Mouse (Mus musculus) retina, adult 2 months (tissue): Measurements from ENCODE around the gene Rufy3.

Experiments used
- DNase-seq: peaks from one replicate; pipeline ENCODE4 v3.0.0-alpha.2; 2012; ENCODE audit warnings: low read depth, low spot score

Rufy3 gene

DNA sequence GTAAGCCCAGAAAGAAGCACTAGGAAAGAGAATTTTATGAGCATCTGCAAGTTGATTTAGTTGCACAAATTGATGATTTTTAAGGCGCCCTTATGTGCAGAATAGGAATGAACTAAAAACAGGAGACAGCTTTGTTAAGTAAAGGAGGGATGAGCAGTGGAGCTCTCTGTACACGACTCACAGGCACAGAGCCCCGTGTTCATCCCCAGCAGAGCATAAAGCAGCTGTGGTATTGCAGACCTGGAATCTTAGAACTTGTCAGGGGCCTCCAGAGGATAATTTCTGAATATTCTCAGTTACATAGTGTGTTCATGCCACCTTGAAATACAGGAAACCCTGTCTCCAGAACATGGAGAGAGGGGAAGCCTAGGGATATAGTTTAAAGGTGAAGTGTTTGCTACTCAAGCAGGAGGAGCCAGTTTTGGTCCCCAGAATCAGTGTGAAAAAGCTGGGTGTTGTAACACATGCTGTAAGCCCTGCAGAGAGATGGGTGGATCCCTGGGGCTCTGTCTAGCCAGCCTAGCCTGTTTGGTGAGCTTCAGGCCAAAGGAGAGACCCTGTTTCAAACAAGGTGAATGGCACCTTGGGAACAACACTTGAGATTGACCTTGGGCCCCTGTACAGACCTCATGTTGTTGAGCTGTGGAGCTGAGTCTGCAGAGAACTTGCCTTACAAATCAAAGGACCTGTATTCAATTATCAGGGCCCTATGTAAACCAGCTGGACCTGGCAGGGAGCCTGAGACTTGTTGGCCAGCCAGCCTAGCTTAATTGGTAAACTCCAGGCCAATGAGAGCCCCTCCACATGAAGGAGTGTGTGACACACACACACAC is 10.9 kb downstream of the Rufy3 start:
- no peak for DNase-seq

DNA sequence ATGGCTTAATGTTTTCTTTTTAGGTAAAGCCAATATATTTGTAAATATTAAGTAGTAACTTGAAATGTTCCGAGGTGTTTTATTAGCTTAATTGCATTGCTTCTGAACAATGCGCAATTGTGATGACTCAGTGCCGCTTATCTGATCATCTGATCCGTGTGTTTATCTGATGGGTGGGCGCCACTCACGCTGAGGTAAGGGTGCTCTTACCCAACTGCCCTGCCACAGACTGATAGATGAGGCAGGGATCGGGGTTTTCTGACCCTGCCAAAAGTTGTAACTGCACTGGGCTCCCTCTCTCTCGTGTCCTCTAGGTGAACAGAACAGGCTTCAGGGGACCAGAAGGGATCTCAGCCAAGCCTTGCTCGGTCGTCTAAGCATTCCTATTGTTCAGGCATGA is 15.8 kb downstream of the Rufy3 start:
- DNase-seq = no peak

DNA sequence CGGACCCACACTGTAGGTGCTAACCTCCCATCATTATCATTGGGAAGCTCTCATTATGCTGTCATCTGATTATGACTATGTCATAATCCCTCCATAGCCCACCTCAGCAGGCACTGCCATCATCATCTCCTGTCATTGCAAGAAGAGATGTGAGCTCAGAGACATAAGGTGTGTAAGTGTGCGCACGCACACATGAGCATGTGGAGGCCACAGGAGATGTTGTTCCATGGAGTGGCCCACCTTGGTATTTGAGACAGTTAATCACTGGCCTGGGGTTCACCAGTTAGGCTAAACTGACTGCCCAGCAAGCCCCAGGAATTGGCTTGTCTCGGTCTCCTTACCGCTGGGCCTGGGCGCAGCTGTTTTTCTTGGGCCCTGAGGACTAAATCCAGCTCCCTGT is 16.5 kb downstream of the Rufy3 start:
- no peak for DNase-seq

DNA sequence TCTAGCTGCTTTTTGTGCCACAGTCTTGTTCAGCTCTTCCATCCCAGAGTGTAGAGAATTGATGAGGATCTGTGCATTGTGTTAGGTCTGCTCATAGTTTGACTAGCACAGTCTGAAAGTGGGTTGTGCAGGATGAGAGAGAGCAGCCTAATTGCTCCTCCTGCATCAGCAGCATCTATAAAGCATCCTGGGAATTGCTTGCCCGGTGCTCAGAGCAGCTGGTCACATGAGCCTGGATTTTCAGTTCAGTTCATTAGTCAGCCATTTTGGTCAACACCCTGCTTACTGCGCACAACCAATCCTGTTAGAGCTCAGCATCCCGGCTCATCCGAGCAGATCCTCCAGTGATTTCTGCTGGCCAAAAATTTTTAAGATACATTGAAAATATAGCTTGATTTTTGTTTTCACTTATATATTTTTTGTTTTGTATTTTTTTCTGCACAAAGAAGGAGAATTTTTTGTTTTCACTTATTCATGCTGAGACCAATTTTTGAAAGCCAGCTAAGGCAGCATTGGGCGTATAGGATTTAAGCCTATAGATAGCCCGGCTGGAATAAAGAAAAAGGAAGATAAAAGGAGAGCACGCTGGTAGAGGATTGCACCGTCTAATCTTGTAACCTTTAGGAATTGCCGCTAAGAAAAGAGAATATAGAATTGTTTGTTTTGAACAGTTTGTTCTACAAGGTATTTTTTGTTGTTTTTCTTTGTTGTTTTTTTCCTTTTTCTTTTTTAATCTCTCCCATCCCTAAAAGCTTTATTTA is 18.6 kb downstream of the Rufy3 start:
- peak; percentile 84 for DNase-seq

DNA sequence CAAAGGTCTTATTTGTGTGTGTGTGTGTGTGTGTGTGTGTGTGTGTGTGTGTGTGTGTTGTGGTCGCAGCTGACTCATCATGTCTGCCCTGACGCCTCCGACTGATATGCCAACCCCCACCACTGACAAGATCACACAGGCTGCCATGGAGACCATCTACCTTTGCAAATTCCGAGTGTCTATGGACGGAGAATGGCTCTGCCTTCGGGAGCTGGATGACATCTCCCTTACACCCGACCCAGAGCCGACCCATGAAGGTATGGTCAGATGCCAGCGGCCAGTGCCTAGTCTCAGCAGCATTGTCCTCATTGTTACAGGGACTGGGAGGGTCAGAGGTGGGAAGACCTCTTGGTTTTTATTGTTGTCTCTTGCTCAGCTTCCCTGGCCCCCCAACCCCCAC is 19.2 kb downstream of the Rufy3 start:
- no peak for DNase-seq

DNA sequence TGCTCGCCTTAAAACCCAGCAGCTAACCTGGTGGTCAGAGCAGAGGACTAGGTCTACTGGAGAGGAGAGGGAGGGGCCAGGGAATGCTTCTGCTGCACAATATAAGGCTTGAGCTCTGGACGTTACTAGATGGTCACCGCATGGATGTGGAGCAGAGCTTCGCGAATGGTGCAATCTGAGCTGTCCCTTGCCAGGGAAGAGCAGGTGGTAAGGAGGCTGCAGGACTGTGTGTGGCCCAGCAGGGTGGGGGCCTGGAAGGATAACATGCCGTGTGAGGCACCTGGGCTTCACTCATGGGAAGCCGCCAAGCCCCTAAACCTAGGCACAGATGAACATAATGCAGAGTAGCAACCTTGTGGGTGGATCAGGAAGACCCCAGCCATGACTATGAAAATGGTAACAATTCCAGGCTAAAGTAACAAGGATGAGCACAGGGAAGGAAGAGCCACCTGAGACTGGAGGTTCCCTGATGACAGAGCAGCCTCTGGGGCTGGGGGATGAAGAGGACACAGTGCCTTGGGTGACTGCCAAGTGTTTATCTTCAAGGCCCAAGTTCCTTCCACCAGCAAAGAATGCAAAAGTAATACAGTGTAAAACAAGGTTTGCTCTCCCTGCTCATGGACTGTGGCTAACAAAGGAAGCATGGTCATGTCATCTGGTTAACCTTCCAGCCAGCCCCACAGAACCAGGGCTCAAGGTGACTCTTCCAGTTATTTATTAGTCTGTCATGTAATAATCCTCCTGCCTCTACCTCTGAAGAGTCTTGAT is 21.8 kb downstream of the Rufy3 start:
- no peak for DNase-seq

DNA sequence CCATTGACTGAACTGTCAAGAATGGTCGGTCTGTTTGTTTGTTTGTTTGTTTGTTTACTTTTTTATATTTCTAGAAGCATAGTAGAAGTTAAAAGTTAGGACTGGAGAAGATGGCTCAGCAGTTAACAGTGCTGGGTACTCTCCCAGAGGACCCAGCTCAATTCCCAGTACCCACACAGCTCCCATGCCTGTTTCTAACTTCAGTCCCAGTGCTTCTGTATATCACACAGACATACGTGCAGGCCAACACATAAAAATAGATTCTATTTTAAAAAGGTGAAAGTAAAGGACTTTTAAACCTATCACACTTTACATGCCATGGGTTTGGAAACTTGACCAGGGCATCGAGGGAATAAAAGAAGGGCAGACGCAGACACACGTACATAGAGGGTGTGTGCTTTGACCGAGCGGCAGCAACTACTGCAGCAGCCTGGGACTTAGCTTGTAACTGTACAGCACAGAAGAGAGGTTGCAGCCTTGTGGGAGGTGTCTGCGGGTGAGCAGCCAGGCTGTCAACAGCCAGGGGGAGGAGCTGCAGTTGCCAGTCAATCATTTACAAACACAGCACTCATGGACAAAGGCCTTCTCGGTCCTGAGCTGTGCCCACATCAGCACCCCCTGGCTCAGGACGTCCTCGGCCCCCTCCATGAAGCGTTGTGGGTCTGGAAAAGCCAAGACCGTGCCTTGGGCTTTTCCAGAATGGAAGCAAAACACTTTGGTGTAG is 22.5 kb downstream of the Rufy3 start:
- no peak for DNase-seq

DNA sequence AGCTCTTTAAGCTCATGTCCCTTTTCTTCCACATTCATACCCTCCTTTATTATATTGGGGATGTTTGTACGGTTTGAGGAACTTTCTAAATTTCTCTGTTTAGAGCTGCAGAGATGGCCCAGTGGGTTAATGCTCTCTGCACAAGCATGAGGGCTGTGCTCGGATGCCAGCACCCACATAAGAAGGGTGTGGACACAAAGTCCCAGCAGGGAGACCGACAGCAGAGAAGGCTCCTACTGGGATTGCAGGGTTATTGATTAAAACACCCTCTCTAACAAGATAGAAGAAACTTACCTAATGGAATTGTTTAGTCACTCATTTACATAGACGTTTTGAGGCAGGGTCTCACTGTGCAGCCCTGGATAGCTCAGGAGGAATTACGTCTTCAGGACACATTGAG is 23.6 kb downstream of the Rufy3 start:
- DNase-seq = no peak

DNA sequence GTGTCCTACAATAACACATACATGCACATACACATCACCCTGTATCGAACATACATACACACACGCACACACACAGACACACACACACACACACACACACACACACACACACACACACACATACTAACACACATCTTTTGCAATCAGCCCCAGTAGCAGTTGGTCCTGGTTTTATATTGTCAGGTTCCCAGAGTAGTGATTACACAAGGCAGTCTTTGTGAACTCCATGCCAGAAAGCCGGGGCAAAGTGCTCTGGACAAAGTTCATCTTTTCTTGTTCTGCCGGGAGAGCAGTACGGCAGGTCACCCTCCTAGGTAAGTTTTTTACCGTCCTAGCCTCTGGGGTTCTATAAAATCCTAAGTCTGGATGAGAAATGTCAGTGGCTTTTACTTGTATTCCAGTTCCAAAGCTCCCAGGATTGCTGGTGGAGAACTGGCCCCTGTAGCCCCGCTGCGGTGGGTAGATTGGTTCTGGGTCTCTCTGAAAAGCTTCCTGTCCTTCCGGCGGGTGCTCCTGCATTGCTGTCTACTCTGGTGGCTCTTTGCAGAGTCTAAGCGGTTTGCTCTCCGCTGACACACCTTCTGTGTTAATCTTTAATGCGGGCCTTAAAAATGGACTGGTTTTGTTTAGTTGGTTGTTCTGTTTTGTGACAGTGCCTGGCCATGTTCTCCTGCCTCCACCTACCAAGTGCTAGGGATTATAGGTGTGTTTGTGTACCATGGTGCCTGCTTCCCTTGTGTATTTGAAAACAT is 28.8 kb downstream of the Rufy3 start:
- DNase-seq = no peak

DNA sequence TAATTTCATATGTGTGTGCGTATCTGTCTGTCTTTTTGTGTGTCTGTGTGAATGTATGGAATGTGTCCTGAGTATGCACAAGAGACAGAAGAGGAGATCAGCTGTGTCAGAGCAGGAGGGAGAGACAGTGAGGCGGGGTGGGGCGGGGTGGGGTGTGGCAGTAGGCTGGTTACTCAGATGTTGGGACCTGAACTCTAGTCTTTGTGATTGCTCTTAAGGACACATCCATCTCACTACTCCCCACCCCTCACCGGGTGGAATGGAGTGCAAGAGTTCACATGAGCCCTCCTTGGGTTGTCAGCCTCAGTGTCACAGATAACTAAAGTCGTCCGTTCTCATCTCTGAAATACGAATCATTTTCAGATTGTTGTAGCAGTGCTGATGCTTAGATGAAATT is 29.3 kb downstream of the Rufy3 start:
- no peak for DNase-seq

DNA sequence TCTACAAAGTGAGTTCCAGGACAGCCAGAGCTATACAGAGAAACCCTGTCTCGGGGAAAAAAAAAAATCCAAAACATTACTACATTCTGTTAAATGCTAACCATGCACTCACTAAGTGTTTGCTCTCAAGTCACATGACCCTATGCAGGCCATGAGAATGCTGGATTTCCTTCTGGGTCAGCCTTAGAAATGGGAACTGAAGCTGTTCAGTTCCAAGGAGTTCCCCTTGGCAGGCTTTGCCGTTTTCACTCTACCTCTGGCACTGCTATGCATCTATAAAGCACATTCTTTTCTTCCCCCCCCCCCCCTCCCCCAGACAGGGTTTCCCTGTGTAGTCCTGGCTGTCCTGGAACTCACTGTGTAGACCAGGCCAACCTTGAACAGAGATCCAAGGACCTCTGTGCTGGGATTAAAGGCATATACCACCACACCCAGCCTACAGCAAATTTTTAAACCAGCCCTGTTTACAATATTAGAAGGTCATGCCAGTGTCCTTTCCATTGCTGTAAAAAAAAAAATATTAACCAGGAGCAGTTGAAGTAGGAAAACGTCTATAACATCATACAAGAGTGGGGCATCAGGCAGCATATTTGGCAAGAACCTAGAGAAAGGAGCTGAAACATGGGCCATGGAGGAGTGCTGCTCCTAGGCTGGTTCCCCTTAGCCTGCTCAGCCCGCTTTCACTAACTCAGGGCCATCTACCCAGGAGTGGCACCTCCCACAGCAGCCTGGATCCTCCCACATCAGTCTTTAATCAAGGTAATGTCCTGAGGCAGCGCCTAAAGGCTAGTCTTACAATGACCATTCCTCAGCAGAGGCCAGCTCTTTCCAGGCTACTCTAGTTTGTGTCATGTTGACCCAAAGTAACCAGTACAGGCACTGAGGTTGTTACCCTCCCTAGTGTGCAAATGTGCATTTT is 31.0 kb downstream of the Rufy3 start:
- DNase-seq = no peak

DNA sequence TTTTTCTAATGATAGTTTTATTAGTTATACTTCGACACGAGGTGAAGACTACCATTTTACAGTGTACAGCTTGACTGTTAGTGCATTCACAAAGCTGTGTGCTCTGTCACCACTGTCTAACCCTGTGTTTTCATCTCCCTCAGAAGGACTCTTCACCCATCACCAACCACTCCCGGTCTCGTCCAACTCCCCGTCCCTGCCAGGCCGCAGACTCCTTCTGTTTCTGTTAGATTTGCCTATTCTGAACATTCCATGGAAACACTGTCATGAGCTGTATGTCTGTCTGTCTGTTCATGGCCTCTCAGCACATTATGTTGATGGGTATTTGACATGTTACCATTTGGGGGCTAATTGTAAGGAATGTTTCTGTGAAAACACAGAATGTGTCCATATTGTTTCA is 34.1 kb downstream of the Rufy3 start:
- DNase-seq = no peak

DNA sequence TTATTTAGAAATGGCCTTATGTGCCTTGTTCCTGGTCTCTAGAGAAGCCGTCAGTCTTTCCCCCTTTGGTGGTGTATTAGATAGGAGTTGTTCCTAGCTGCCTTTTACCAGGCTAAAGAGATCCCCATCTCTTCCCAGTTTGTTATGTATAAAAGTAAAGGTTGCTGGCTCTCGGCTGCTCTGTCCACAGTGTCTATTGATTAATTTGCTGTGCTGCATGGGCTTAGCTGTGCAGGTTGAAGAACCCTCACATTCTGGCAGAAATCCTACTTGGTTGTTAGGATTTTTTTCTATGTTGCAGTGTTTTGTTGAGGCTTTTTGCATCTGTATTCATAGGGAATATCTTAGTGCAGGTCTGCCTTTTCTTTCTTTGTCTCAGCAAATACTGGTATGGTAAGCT is 37.2 kb downstream of the Rufy3 start:
- DNase-seq = no peak

DNA sequence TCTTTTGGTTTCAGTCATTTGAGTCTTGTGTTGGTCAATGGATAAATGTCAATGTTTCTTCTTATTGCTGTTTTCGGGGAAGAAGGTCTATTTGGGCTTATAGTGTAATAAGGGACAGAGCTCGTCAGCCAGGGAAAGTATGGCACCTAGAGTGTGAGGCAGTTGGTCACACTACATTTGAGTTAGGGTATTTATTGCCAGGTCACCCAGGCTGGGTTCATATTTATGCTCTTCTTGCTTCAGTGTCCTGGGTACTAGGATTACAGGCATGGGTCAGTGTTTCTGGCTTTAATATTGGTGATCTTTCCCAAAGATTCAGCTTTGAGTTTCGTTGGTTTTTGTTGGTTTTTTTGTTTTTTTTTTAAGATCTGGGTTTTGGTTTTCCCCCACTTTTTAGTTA is 37.9 kb downstream of the Rufy3 start:
- no peak for DNase-seq

DNA sequence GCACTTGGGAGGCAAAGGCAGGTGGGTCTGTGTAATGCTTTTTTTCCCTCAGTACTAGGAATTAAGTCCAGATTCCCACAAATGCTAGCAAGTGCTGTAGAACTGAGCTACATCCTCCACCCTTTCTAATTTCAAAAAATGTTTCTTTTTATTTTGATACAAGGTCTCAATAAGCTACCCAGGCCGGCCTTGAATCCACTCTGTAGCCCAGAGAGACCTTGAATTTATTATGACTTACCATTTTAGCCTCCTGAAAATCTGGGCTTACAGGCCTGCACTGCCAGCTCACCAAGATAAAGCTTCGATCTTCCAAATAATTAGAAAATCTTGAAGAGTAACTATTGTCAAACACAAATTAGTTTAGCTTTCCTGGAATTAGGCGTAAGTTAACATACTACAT is 39.2 kb downstream of the Rufy3 start:
- DNase-seq = no peak

DNA sequence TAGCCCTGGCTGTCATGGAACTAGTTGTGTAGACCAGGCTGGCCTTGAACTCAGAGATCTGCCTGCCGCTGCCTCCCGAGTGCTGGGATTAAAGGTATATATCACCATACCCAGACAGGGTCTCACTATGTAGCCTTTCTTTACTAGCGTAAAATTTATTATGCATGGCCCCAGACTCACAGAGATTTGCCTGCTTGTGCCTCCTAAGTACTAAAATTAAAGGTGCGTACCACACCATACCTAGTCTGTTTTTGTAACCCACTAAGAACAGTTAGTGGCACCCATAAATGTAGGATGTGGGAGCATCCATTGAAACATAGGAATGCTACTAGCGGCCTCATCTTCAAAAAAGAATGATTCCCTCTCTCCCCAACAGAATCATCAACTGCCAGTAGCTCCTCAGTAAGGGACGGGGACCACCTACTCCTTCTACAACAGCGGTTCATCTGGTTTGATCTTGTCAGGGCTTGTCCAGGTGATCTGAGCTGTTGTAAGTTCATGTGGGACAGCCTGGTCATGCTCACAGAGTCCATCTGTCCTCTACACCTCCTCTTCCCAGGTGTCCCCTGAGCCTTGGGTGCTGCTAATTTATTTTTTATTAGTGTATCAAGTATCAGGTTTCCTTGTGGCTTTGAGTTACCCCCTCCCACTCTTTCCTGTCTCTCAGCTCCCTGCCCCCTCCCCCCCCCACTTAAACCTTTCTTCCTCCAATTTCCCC is 40.0 kb downstream of the Rufy3 start:
- DNase-seq = no peak

DNA sequence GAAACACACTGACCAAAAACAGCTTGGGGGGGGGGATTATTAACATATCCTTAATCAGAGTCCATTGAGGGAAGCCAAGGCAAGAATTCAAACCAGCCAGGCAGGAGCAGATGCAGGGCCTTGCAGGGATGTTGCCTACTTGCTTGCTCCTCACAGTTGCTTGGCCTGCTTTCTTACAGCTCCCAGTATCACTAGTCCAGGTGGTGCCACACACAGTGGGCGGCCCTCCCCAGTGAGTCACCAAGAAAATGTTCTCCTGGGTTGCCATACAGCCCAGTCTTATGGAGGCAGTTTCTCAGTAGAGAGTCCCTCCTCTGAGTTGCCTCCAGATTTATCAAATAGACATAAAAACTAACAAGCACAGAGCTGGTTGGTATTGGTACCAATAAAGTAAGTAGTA is 49.3 kb downstream of the Rufy3 start:
- DNase-seq = no peak

DNA sequence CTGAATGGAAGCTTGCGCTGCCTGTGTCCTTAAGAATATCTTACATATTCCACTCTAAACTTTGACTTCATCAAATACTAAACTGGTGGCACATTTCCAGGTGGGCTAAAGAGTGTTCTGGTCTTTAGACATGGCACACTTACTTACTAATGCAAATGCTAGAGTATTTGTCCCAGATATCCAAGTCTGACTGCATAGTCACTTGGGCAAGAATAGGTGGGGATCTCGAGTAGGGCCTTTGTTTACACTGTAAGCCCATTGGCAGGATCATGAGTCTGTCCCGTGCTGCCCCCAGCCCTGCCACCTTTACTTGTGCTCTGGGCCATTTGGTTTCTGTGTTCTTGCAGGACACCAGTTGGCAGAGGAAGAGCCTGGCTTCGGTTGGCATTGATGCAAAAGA is 52.1 kb downstream of the Rufy3 start:
- DNase-seq = no peak

DNA sequence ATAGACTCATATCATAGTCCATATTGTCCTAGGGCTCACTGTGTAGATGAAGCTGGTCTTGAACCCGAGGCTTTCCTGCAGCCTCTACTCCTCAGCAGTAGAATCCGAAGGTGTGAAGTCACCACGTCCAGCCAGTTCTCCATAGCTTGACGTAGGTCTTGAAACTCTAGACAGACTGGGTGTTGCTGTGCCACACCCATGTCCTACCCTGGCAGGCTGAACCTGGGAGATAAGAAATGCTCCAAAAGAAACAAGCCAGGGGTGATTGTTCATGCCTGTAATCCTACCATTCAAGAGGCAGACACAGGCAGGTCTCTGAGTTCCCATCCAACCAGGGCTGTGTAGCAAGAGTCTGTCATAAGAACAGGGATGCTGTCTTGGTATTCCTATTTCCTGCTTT is 62.7 kb downstream of the Rufy3 start:
- DNase-seq = no peak
